Mouse (Mus musculus) bone marrow macrophage, adult 2 months (primary cell): ENCODE results near the gene Acvr1b.

Source experiments
- CTCF ChIP-seq: IDR thresholded peaks from 2 replicates; pipeline ENCODE4 v1.5.1; 2012; ENCODE audit warnings: low read depth, mild to moderate bottlenecking, low read length, moderate library complexity
- POLR2A ChIP-seq: IDR thresholded peaks from 2 replicates; pipeline ENCODE4 v1.6.1; 2012; ENCODE audit warnings: mild to moderate bottlenecking, low read depth, low read length, borderline replicate concordance

GRCm38 (mm10) chr15:101210998-101211613 is 37.2 kb downstream of the Acvr1b start:
- TF ChIP-seq CTCF (no peak), POLR2A (no peak)
